Mouse (Mus musculus) neural tube, embryonic 13.5 days (tissue): ENCODE measurements around the gene Gm49361. TPM values are rescaled to one million over a fixed set of nuclear protein-coding genes. Genes with fewer than 3 reads are reported as not detected.

Source experiments
- ATAC-seq: fragments of 200-750 bp; cut with Nextera tagmentation; 2 replicates; pipeline ENCODE4 v1.8.0; 2017; ENCODE audit warnings: low read depth, mild to moderate bottlenecking, moderate TSS enrichment, moderate library complexity
- H3K27ac ChIP-seq: fragments of 300-500 bp; sonication (generic); replicated peaks from 2 replicates; pipeline ENCODE4 v1.5.1; 2015; ENCODE audit warnings: moderate library complexity, mild to moderate bottlenecking, inconsistent platforms
- H3K27me3 ChIP-seq: fragments of 300-500 bp; sonication (generic); 2 replicates; pipeline ENCODE4 v1.6.1; 2015; ENCODE audit warnings: mild to moderate bottlenecking, inconsistent platforms
- H3K36me3 ChIP-seq: fragments of 300-500 bp; sonication (generic); 2 replicates; pipeline ENCODE4 v1.6.1; 2015; ENCODE audit warnings: mild to moderate bottlenecking, inconsistent platforms
- H3K4me1 ChIP-seq: fragments of 300-500 bp; sonication (generic); replicated peaks from 2 replicates; pipeline ENCODE4 v1.6.1; 2015; ENCODE audit warnings: inconsistent platforms
- H3K4me2 ChIP-seq: fragments of 300-500 bp; sonication (generic); 2 replicates; pipeline ENCODE4 v1.6.1; 2015; ENCODE audit warnings: inconsistent platforms, mild to moderate bottlenecking, moderate library complexity
- H3K4me3 ChIP-seq: fragments of 300-500 bp; sonication (generic); 2 replicates; pipeline ENCODE4 v1.5.1; 2015; ENCODE audit warnings: mild to moderate bottlenecking, inconsistent platforms
- H3K9ac ChIP-seq: fragments of 300-500 bp; sonication (generic); 2 replicates; pipeline ENCODE4 v1.6.1; 2015; ENCODE audit warnings: moderate library complexity, mild to moderate bottlenecking, inconsistent platforms
- H3K9me3 ChIP-seq: fragments of 300-500 bp; sonication (generic); 2 replicates; pipeline ENCODE4 v1.6.1; 2016; ENCODE audit warnings: inconsistent platforms
- WGBS: fragments of 180-500 bp; shearing (Covaris S2); methylation state at CpG from one replicate; pipeline ENCODE4 v1.1.7; 2015; 5-methylcytosine and 5-hydroxymethylcytosine counted together
- polyA plus RNA-seq: library from polyadenylated mRNA; unstranded; fragments of >200 nt; fragmentation: Nextera tagmentation; extraction: Ambion mirVana; gene quantifications from 2 replicates; pipeline ENCODE4 v1.2.1, GENCODE M21; 2015

Gene Gm49361
- polyA plus RNA-seq, 1 experiment from 2014 or later: not detected

- 84% methylated on average over 8 of the region's 8 CpGs for WGBS
- no peak for ATAC-seq
Measured at GRCm38 (mm10) chr14:57726172-57726571, 19.7 kb downstream of the Gm49361 start.

GRCm38 (mm10) chr14:57724473-57724872 lies 21.4 kb downstream of the Gm49361 start:
- Histone ChIP-seq H3K9me3 (no peaks in the 10 kb centered on the region), H3K4me3 (no peak overlapping the region), H3K9ac (no peak overlapping the region), H3K4me1 (peaks cover 6% of the 10 kb centered on the region), H3K36me3 (peaks cover 13% of the 10 kb centered on the region; the same call in 1 of the 2 replicates), H3K27me3 (no peaks in the 10 kb centered on the region), H3K4me2 (no peak overlapping the region), H3K27ac (no peak overlapping the region)
- 91% methylated on average over 4 of the region's 4 CpGs for WGBS
- ATAC-seq: no peak

More at GRCm38 (mm10) chr14:57726172-57726571, 19.7 kb downstream of the Gm49361 start:
- Histone ChIP-seq H3K4me2 (no peak overlapping the region), H3K9me3 (no peaks in the 10 kb centered on the region), H3K27ac (no peak overlapping the region), H3K36me3 (peaks cover 13% of the 10 kb centered on the region; the same call in 1 of the 2 replicates), H3K9ac (no peak overlapping the region), H3K4me3 (no peak overlapping the region), H3K27me3 (no peaks in the 10 kb centered on the region), H3K4me1 (peaks cover 19% of the 10 kb centered on the region)

- H3K36me3 ChIP-seq: 0 out of 2 replicates have a peak, but pooled peaks cover 6% of the 10 kb centered on the region
- H3K27me3 ChIP-seq: no peaks in the 10 kb centered on the region
- no peak overlapping the region for H3K27ac ChIP-seq
- ATAC-seq: no peak
- no peak overlapping the region for H3K4me2 ChIP-seq
- 90% methylated on average over 4 of the region's 4 CpGs for WGBS
- H3K9ac ChIP-seq: no peak overlapping the region
- no peak overlapping the region for H3K4me3 ChIP-seq
- 0 out of 2 replicates have a peak, but pooled peaks cover 9% of the 10 kb centered on the region for H3K4me1 ChIP-seq
- H3K9me3 ChIP-seq: no peaks in the 10 kb centered on the region
Measured at GRCm38 (mm10) chr14:57718245-57718644, 27.7 kb downstream of the Gm49361 start.

GRCm38 (mm10) chr14:57716601-57717245 lies 29.2 kb downstream of the Gm49361 start:
- Histone ChIP-seq H3K36me3 (no peaks in the 10 kb centered on the region), H3K4me2 (no peak overlapping the region), H3K27ac (no peak overlapping the region), H3K4me1 (0 out of 2 replicates have a peak, but pooled peaks cover 9% of the 10 kb centered on the region), H3K4me3 (no peak overlapping the region), H3K27me3 (no peaks in the 10 kb centered on the region), H3K9me3 (no peaks in the 10 kb centered on the region), H3K9ac (no peak overlapping the region)
- WGBS: 54% methylated on average over 4 of the region's 4 CpGs
- ATAC-seq: no peak; the same call in 1 of the 2 replicates

- no peak overlapping the region for H3K4me2 ChIP-seq
- no peak for ATAC-seq
- H3K9ac ChIP-seq: no peak overlapping the region
- H3K9me3 ChIP-seq: no peaks in the 10 kb centered on the region
- no peaks in the 10 kb centered on the region for H3K27me3 ChIP-seq
- H3K4me3 ChIP-seq: no peak overlapping the region
- H3K27ac ChIP-seq: no peak overlapping the region
- H3K4me1 ChIP-seq: peaks cover 16% of the 10 kb centered on the region
- WGBS: 88% methylated on average over 1 of the region's 1 CpGs
- H3K36me3 ChIP-seq: no peaks in the 10 kb centered on the region
Measured at GRCm38 (mm10) chr14:57712884-57713283, 33.0 kb downstream of the Gm49361 start.

GRCm38 (mm10) chr14:57711059-57711458 lies 34.8 kb downstream of the Gm49361 start:
- no peak overlapping the region for H3K27ac ChIP-seq
- H3K4me3 ChIP-seq: no peak overlapping the region
- WGBS: 89% methylated on average over 6 of the region's 6 CpGs
- ATAC-seq: no peak
- no peak overlapping the region for H3K4me2 ChIP-seq
- no peak overlapping the region for H3K9ac ChIP-seq
- peaks cover 34% of the 10 kb centered on the region for H3K4me1 ChIP-seq
- H3K36me3 ChIP-seq: no peaks in the 10 kb centered on the region
- no peaks in the 10 kb centered on the region for H3K9me3 ChIP-seq
- no peaks in the 10 kb centered on the region for H3K27me3 ChIP-seq

- no peaks in the 10 kb centered on the region for H3K36me3 ChIP-seq
- H3K9ac ChIP-seq: no peak overlapping the region
- 0 out of 2 replicates have a peak, but pooled peaks have one; percentile 37 for ATAC-seq
- H3K4me1 ChIP-seq: peaks cover 34% of the 10 kb centered on the region
- no peak overlapping the region for H3K27ac ChIP-seq
- H3K4me2 ChIP-seq: no peak overlapping the region
- H3K9me3 ChIP-seq: no peaks in the 10 kb centered on the region
- 14% methylated on average over 10 of the region's 10 CpGs for WGBS
- no peaks in the 10 kb centered on the region for H3K27me3 ChIP-seq
- H3K4me3 ChIP-seq: no peak overlapping the region
Measured at GRCm38 (mm10) chr14:57709171-57709570, 36.7 kb downstream of the Gm49361 start.

GRCm38 (mm10) chr14:57708580-57708979 lies 37.3 kb downstream of the Gm49361 start:
- Histone ChIP-seq H3K4me1 (peaks cover 34% of the 10 kb centered on the region), H3K4me3 (no peak overlapping the region), H3K27ac (no peak overlapping the region), H3K27me3 (no peaks in the 10 kb centered on the region), H3K4me2 (no peak overlapping the region), H3K9ac (no peak overlapping the region), H3K9me3 (no peaks in the 10 kb centered on the region), H3K36me3 (no peaks in the 10 kb centered on the region)
- ATAC-seq: no peak
- WGBS: 78% methylated on average over 7 of the region's 7 CpGs

- WGBS: 37% methylated on average over 18 of the region's 18 CpGs
- Histone ChIP-seq H3K4me2 (no peak overlapping the region), H3K27me3 (no peaks in the 10 kb centered on the region), H3K9ac (peak overlapping the region; percentile 53; the same call in 1 of the 2 replicates), H3K27ac (peak overlapping the region; percentile 69), H3K9me3 (no peaks in the 10 kb centered on the region), H3K4me3 (no peak overlapping the region), H3K4me1 (peaks cover 34% of the 10 kb centered on the region), H3K36me3 (no peaks in the 10 kb centered on the region)
- 0 out of 2 replicates have a peak, but pooled peaks have one; percentile 38 for ATAC-seq
Measured at GRCm38 (mm10) chr14:57707100-57707893, 38.6 kb downstream of the Gm49361 start.

- H3K27me3 ChIP-seq: no peaks in the 10 kb centered on the region
- WGBS: 73% methylated on average over 4 of the region's 4 CpGs
- no peaks in the 10 kb centered on the region for H3K9me3 ChIP-seq
- no peaks in the 10 kb centered on the region for H3K36me3 ChIP-seq
- peak; percentile 60 for ATAC-seq
- no peak overlapping the region for H3K4me3 ChIP-seq
- peak overlapping the region; percentile 26; the same call in 1 of the 2 replicates for H3K9ac ChIP-seq
- H3K27ac ChIP-seq: peak overlapping the region; percentile 69
- peaks cover 34% of the 10 kb centered on the region for H3K4me1 ChIP-seq
- no peak overlapping the region for H3K4me2 ChIP-seq
Measured at GRCm38 (mm10) chr14:57706760-57707099, 39.2 kb downstream of the Gm49361 start.

GRCm38 (mm10) chr14:57705759-57706158 lies 40.1 kb downstream of the Gm49361 start:
- Histone ChIP-seq H3K27me3 (no peaks in the 10 kb centered on the region), H3K27ac (no peak overlapping the region), H3K4me3 (no peak overlapping the region), H3K9me3 (no peaks in the 10 kb centered on the region), H3K4me2 (no peak overlapping the region), H3K36me3 (no peaks in the 10 kb centered on the region), H3K9ac (no peak overlapping the region), H3K4me1 (peaks cover 34% of the 10 kb centered on the region)
- ATAC-seq: no peak
- WGBS: 86% methylated on average over 4 of the region's 4 CpGs

GRCm38 (mm10) chr14:57705075-57705474 lies 40.8 kb downstream of the Gm49361 start:
- 96% methylated on average over 4 of the region's 4 CpGs for WGBS
- H3K36me3 ChIP-seq: peaks cover 5% of the 10 kb centered on the region
- no peak overlapping the region for H3K4me3 ChIP-seq
- H3K9me3 ChIP-seq: no peaks in the 10 kb centered on the region
- ATAC-seq: no peak
- H3K27ac ChIP-seq: no peak overlapping the region
- no peak overlapping the region for H3K4me2 ChIP-seq
- no peaks in the 10 kb centered on the region for H3K27me3 ChIP-seq
- H3K9ac ChIP-seq: no peak overlapping the region
- peaks cover 34% of the 10 kb centered on the region for H3K4me1 ChIP-seq
